20 mouse cellular contexts compared by ENCODE assay signal in the genomic region with DNA sequence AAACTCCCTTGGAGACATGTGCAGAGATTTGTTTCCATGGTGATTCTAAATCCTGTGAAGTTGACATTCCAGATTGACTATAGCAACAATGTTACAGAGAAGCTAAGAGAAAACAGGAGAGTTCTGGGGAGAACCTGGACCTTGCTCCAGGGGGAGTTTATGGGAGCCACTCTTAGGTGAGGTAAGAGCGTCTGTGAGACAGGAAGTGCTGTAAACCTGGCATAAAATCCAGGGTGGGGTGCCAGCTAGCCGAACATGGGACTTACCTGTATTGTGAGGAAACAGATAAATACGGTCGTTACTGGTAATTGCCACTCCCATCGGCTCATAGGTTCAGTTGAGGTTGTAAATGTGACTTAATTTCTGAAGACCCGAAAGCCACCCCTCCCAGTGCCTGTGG.
"Had no signal": no experiment of that assay in that cellular context is flagged by ENCODE, and none has a peak within 500 bp of the region (broad histone marks: within the 10 kb centered on the region; RNA-seq: fewer than 3 reads in every experiment).

No protein-coding gene starts in this region.

- H3K9ac ChIP-seq: liver, embryonic 14.5 days; lung, embryonic 14.5 days; midbrain, embryonic 12.5 days; neural tube, embryonic 13.5 days; neural tube, embryonic 15.5 days; stomach, embryonic 15.5 days had no signal

- H3K27ac ChIP-seq: liver, embryonic 14.5 days; midbrain, embryonic 10.5 days; midbrain, embryonic 12.5 days; neural tube, embryonic 13.5 days; neural tube, embryonic 15.5 days; stomach, embryonic 15.5 days; stomach, postnatal 0 days had no signal

- H3K36me3 ChIP-seq: midbrain, embryonic 10.5 days; midbrain, embryonic 12.5 days; neural tube, embryonic 13.5 days; neural tube, embryonic 15.5 days had no signal

- H3K9me3 ChIP-seq: midbrain, embryonic 10.5 days; midbrain, embryonic 12.5 days; neural tube, embryonic 13.5 days; neural tube, embryonic 15.5 days; stomach, embryonic 15.5 days had no signal

- H3K27me3 ChIP-seq: stomach, embryonic 15.5 days had no signal

- H3K4me1 ChIP-seq: stomach, embryonic 15.5 days had no signal

- DNase-seq: lung, adult 18-20 months; lung, embryonic 14.5 days; lung, postnatal 10 days; lung, postnatal 4 days; midbrain, embryonic 14.5 days; retina, postnatal 1 day; right cerebral cortex, adult 18-20 months; spleen, adult 18-20 months; thymus, adult 2 months; thymus, postnatal 25 days; thymus, postnatal 4 days had no signal

- H3K4me3 ChIP-seq: midbrain, embryonic 10.5 days; midbrain, embryonic 12.5 days; myocyte; neural tube, embryonic 13.5 days; neural tube, embryonic 15.5 days; stomach, embryonic 15.5 days had no signal

- H3K4me2 ChIP-seq: lung, embryonic 14.5 days; midbrain, embryonic 12.5 days; neural tube, embryonic 13.5 days; neural tube, embryonic 15.5 days; stomach, embryonic 15.5 days had no signal

- ATAC-seq: midbrain, embryonic 16.5 days had no signal
